Mouse (Mus musculus) adrenal gland, adult 8-10 months (tissue): ENCODE results near the gene Gm11111. TPM values are rescaled to one million over a fixed set of nuclear protein-coding genes. Genes with fewer than 3 reads are reported as not detected.
"Not testable (repeated sequence)": the region's sequence is repeated elsewhere in the genome, so short reads cannot be mapped to it uniquely, and the experiment has no call there.

Experiments
- DNase-seq: peaks from one replicate; pipeline ENCODE4 v3.0.0; 2022
- total RNA-seq, 4 experiments: library from RNA; stranded (reverse); gene quantifications; 2 replicates each; pipeline ENCODE4 v1.2.4; 2022

Gm11111 gene
- not detected for total RNA-seq

GRCm38 (mm10) chr5:98552395-98552794 is at the start of gene Gm11111:
Gene Gm11111, plus strand, starts transcription at chr5:98552695.
- DNase-seq = no peak

- DNase-seq = peak; percentile 8
These were observed 36.3 kb upstream of the Gm11111 start for GRCm38 (mm10) chr5:98516214-98516613.

- no peak for DNase-seq
These were observed 32.4 kb upstream of the Gm11111 start for GRCm38 (mm10) chr5:98520118-98520517.

GRCm38 (mm10) chr5:98522270-98522977 is 30.1 kb upstream of the Gm11111 start:
- no peak for DNase-seq

- no peak for DNase-seq
These were observed 29.4 kb upstream of the Gm11111 start for GRCm38 (mm10) chr5:98523050-98523449.

GRCm38 (mm10) chr5:98523783-98524182 is 28.7 kb upstream of the Gm11111 start:
- no peak for DNase-seq

- no peak for DNase-seq
These were observed 11.2 kb upstream of the Gm11111 start for GRCm38 (mm10) chr5:98541333-98541732.

- DNase-seq = no peak
These were observed 2.2 kb upstream of the Gm11111 start for GRCm38 (mm10) chr5:98550285-98550684.

GRCm38 (mm10) chr5:98550873-98551272 is 1.6 kb upstream of the Gm11111 start:
- no peak for DNase-seq

- DNase-seq = no peak
These were observed 511 bp downstream of the Gm11111 start for GRCm38 (mm10) chr5:98552811-98553601.

GRCm38 (mm10) chr5:98561301-98561700 is 8.8 kb downstream of the Gm11111 start:
- DNase-seq = no peak

- DNase-seq = no peak
These were observed 10.3 kb downstream of the Gm11111 start for GRCm38 (mm10) chr5:98562806-98563205.

- no peak for DNase-seq
These were observed 11.3 kb downstream of the Gm11111 start for GRCm38 (mm10) chr5:98563801-98564200.

GRCm38 (mm10) chr5:98566461-98567193 is 14.1 kb downstream of the Gm11111 start:
- no peak for DNase-seq

- no peak for DNase-seq
These were observed 16.0 kb downstream of the Gm11111 start for GRCm38 (mm10) chr5:98568481-98568880.

GRCm38 (mm10) chr5:98569029-98569513 is 16.6 kb downstream of the Gm11111 start:
- DNase-seq = no peak

GRCm38 (mm10) chr5:98572392-98572791 is 19.9 kb downstream of the Gm11111 start:
- no peak for DNase-seq

GRCm38 (mm10) chr5:98574711-98575470 is 22.4 kb downstream of the Gm11111 start:
- no peak for DNase-seq

GRCm38 (mm10) chr5:98575471-98575834 is 23.0 kb downstream of the Gm11111 start:
- DNase-seq = no peak

- not testable (repeated sequence) for DNase-seq
These were observed 24.0 kb downstream of the Gm11111 start for GRCm38 (mm10) chr5:98576538-98576937.

GRCm38 (mm10) chr5:98578398-98578797 is 25.9 kb downstream of the Gm11111 start:
- DNase-seq = no peak

- no peak for DNase-seq
These were observed 28.3 kb downstream of the Gm11111 start for GRCm38 (mm10) chr5:98580811-98581210.
